In genomic region chr3:146444880-146445279, GRCm38 (mm10) we compare ENCODE assay signal across 27 mouse cellular contexts. TPM values are rescaled to one million over a fixed set of nuclear protein-coding genes. Genes with fewer than 3 reads are reported as not detected.
DNase-seq lines count a peak whose midpoint lies in the region; ATAC-seq and TF ChIP-seq lines count a peak whose summit lies in the region.
"Had no signal": no experiment of that assay in that cellular context is flagged by ENCODE, and none has a peak within 500 bp of the region (broad histone marks: within the 10 kb centered on the region; RNA-seq: fewer than 3 reads in every experiment).

No protein-coding gene starts in this region.

- H3K9ac ChIP-seq in liver, adult 2 months (ENCODE audit: low read depth, low read length) = no peak overlapping the region
- no peak overlapping the region for H3K9ac ChIP-seq in liver, embryonic 12.5 days
- H3K9ac ChIP-seq: embryonic facial prominence, embryonic 13.5 days; forebrain, embryonic 15.5 days; liver, embryonic 13.5 days; lung, embryonic 15.5 days; midbrain, embryonic 12.5 days; neural tube, embryonic 13.5 days had no signal

- H3K36me3 ChIP-seq in heart, embryonic 10.5 days = peaks cover 16% of the 10 kb centered on the region; the same call in 1 of the 2 replicates
- H3K36me3 ChIP-seq in liver, adult 2 months (ENCODE audit: control insufficient read depth, insufficient read depth, low read length) = no peaks in the 10 kb centered on the region; the same call in 1 of the 2 replicates
- H3K36me3 ChIP-seq in liver, embryonic 12.5 days = peaks cover 60% of the 10 kb centered on the region
- peaks cover 57% of the 10 kb centered on the region for H3K36me3 ChIP-seq in megakaryocyte, embryonic 14.5 days (replicated peaks; ENCODE audit: low read length)

- no peak for ATAC-seq in liver, embryonic 12.5 days
- no peak for ATAC-seq in activated CD4-positive, CD25-positive, alpha-beta regulatory T cell, adult 4 months
- ATAC-seq: forebrain, embryonic 15.5 days; hindbrain, embryonic 16.5 days; intestine, embryonic 16.5 days had no signal

- TF ChIP-seq POLR2A in liver, adult 2 months (IDR thresholded peaks at IDR 0.05; ENCODE audit: extremely low read depth, insufficient read depth, low read length) = no peak
- TF ChIP-seq POLR2A in bone marrow, adult 2 months (IDR thresholded peaks at IDR 0.05; ENCODE audit: borderline replicate concordance, control insufficient read depth, low read depth, low read length) = no peak

- no peak for TF ChIP-seq CTCF in liver, adult 2 months (IDR thresholded peaks at IDR 0.05; ENCODE audit: low read depth, low read length)
- TF ChIP-seq CTCF in bone marrow, adult 2 months (IDR thresholded peaks at IDR 0.05; ENCODE audit: control insufficient read depth, insufficient read depth, low read length) = no peak

- no peaks in the 10 kb centered on the region for H3K9me3 ChIP-seq in heart, embryonic 10.5 days
- no peaks in the 10 kb centered on the region; the same call in 1 of the 2 replicates for H3K9me3 ChIP-seq in liver, embryonic 12.5 days (replicated peaks)
- H3K9me3 ChIP-seq in megakaryocyte, embryonic 14.5 days = peaks cover 6% of the 10 kb centered on the region; the same call in 1 of the 2 replicates
- H3K9me3 ChIP-seq: embryonic facial prominence, embryonic 13.5 days; forebrain, embryonic 15.5 days; lung, embryonic 15.5 days; neural tube, embryonic 13.5 days had no signal

- H3K27ac ChIP-seq in heart, embryonic 10.5 days = no peak overlapping the region
- no peak overlapping the region for H3K27ac ChIP-seq in liver, adult 2 months (replicated peaks; ENCODE audit: insufficient read depth, low read depth, low read length)
- H3K27ac ChIP-seq in liver, embryonic 12.5 days = no peak overlapping the region
- no peak overlapping the region for H3K27ac ChIP-seq in bone marrow, adult 2 months (ENCODE audit: control insufficient read depth, insufficient read depth, low read depth, low read length, poor library complexity)
- H3K27ac ChIP-seq: embryonic facial prominence, embryonic 13.5 days; forebrain, embryonic 10.5 days; forebrain, embryonic 15.5 days; liver, embryonic 13.5 days; lung, embryonic 15.5 days; midbrain, embryonic 12.5 days; neural tube, embryonic 13.5 days had no signal

- H3K79me2 ChIP-seq in liver, adult 2 months (ENCODE audit: control insufficient read depth, insufficient read depth, low read length) = no peaks in the 10 kb centered on the region

- WGBS in heart, embryonic 10.5 days = 93% methylated on average over 7 of the region's 7 CpGs
- WGBS in liver, adult 2 months = 93% methylated on average over 7 of the region's 7 CpGs
- 72% methylated on average over 7 of the region's 7 CpGs for WGBS in liver, embryonic 12.5 days (ENCODE audit: insufficient replicate concordance)
- 65% methylated on average over 7 of the region's 7 CpGs for WGBS in bone marrow, adult 2 months

- no peak overlapping the region for H3K4me2 ChIP-seq in liver, embryonic 12.5 days
- H3K4me2 ChIP-seq: embryonic facial prominence, embryonic 13.5 days; forebrain, embryonic 15.5 days; heart, embryonic 11.5 days; liver, embryonic 13.5 days; lung, embryonic 15.5 days; midbrain, embryonic 12.5 days; neural tube, embryonic 13.5 days had no signal

- H3K27me3 ChIP-seq in heart, embryonic 10.5 days (ENCODE audit: insufficient read depth, poor library complexity, severe bottlenecking) = no peaks in the 10 kb centered on the region
- no peaks in the 10 kb centered on the region for H3K27me3 ChIP-seq in liver, adult 2 months (ENCODE audit: control insufficient read depth, insufficient read depth, low read length)
- H3K27me3 ChIP-seq in liver, embryonic 12.5 days (replicated peaks) = no peaks in the 10 kb centered on the region
- H3K27me3 ChIP-seq in megakaryocyte, embryonic 14.5 days (replicated peaks) = no peaks in the 10 kb centered on the region
- H3K27me3 ChIP-seq: CH12.LX; embryonic facial prominence, embryonic 13.5 days; forebrain, embryonic 15.5 days; liver, embryonic 13.5 days; lung, embryonic 15.5 days; midbrain, embryonic 12.5 days; neural tube, embryonic 13.5 days had no signal

- no peak overlapping the region for H3K4me3 ChIP-seq in heart, embryonic 10.5 days
- H3K4me3 ChIP-seq in liver, adult 2 months (ENCODE audit: insufficient read depth, low read depth, low read length) = no peak overlapping the region
- H3K4me3 ChIP-seq in liver, embryonic 12.5 days = no peak overlapping the region
- H3K4me3 ChIP-seq in bone marrow, adult 2 months (replicated peaks; ENCODE audit: control insufficient read depth, low read depth, low read length) = peak overlapping the region; percentile 37
- peak overlapping the region; percentile 59 for H3K4me3 ChIP-seq in megakaryocyte, embryonic 14.5 days (replicated peaks)
- H3K4me3 ChIP-seq: embryonic facial prominence, embryonic 13.5 days; forebrain, embryonic 10.5 days; forebrain, embryonic 15.5 days; liver, embryonic 13.5 days; lung, embryonic 15.5 days; midbrain, embryonic 12.5 days; neural tube, embryonic 13.5 days had no signal

- peaks cover 15% of the 10 kb centered on the region for H3K4me1 ChIP-seq in heart, embryonic 10.5 days
- peaks cover 7% of the 10 kb centered on the region; the same call in 1 of the 2 replicates for H3K4me1 ChIP-seq in liver, adult 2 months (ENCODE audit: control insufficient read depth, insufficient read depth, low read length)
- H3K4me1 ChIP-seq in liver, embryonic 12.5 days = peaks cover 14% of the 10 kb centered on the region
- no peaks in the 10 kb centered on the region; the same call in 1 of the 2 replicates for H3K4me1 ChIP-seq in bone marrow, adult 2 months (ENCODE audit: control insufficient read depth, insufficient read depth, low read length)
- peaks cover 45% of the 10 kb centered on the region for H3K4me1 ChIP-seq in megakaryocyte, embryonic 14.5 days

- DNase-seq in heart, adult 11 months = peak; percentile 93
- no peak for DNase-seq in heart, embryonic 10.5 days (ENCODE audit: low spot score)
- DNase-seq in liver, adult 2 months (ENCODE audit: extremely low read depth, low read depth, low spot score) = peak; percentile 8
- DNase-seq in kidney, postnatal 14 days = no peak
- DNase-seq: adrenal gland, postnatal 10 days; cerebellum, adult 18-20 months; cerebellum, postnatal 10 days; heart, postnatal 4 days; kidney, adult 9 months; kidney, postnatal 10 days; liver, embryonic 13.5 days; right cerebral cortex, postnatal 14 days; thymus, postnatal 14 days had no signal

RNA-seq across cellular contexts. Expression of gene Ctbs, which starts 4.7 kb away (rescaled TPM):
- 9.9 and 11.4 TPM in 2 replicates for polyA plus RNA-seq in heart, embryonic 10.5 days (2016; fragmentation: Nextera tagmentation; extraction: Ambion mirVana)
- 19.5 and 20.0 TPM in 2 replicates for total RNA-seq in liver, adult 2 months (2014; rRNA removed)
- polyA plus RNA-seq in liver, adult 2 months (2012; rRNA removed) = 2.2 and 2.5 TPM in 2 replicates
- 5.5 and 6.4 TPM in 2 replicates for polyA plus RNA-seq in liver, embryonic 12.5 days (2016; fragmentation: Nextera tagmentation; extraction: Ambion mirVana)
- 0.63 and 3.3 TPM in 2 replicates for polyA plus RNA-seq in bone marrow, adult 2 months (2011; ENCODE audit: insufficient read depth, insufficient read length, low replicate concordance, missing spikeins)
- 5.9 and 21.7 TPM in 2 replicates for polyA plus RNA-seq in megakaryocyte, embryonic 14.5 days (2012; ENCODE audit: insufficient read depth, low replicate concordance)
- polyA plus RNA-seq in activated CD4-positive, CD25-positive, alpha-beta regulatory T cell, adult 4 months (2017; shearing (Covaris generic)) = 10 to 100 TPM in 1 of 2 experiments, 1 to 10 TPM in 1; 6.3 to 10.3 TPM

RNA-seq across cellular contexts. Expression of gene Ssx2ip, which starts 40.4 kb away (rescaled TPM):
- 29.8 and 35.8 TPM in 2 replicates for polyA plus RNA-seq in heart, embryonic 10.5 days (2016; fragmentation: Nextera tagmentation; extraction: Ambion mirVana)
- total RNA-seq in liver, adult 2 months (2014; rRNA removed) = 6.2 and 6.4 TPM in 2 replicates
- polyA plus RNA-seq in liver, adult 2 months (2012; rRNA removed) = 1.7 and 2.4 TPM in 2 replicates
- 157 TPM in 2 replicates for polyA plus RNA-seq in liver, embryonic 12.5 days (2016; fragmentation: Nextera tagmentation; extraction: Ambion mirVana)
- 25.0 and 26.0 TPM in 2 replicates for polyA plus RNA-seq in bone marrow, adult 2 months (2011; ENCODE audit: insufficient read depth, insufficient read length, low replicate concordance, missing spikeins)
- polyA plus RNA-seq in megakaryocyte, embryonic 14.5 days (2012; ENCODE audit: insufficient read depth, low replicate concordance) = 0.51 and 10.1 TPM in 2 replicates
- 1 to 10 TPM in 1 of 2 experiments, under 1 TPM in 1; 0.56 to 1.5 TPM for polyA plus RNA-seq in activated CD4-positive, CD25-positive, alpha-beta regulatory T cell, adult 4 months (2017; shearing (Covaris generic))

RNA-seq across cellular contexts. Expression of gene Spata1, which starts 54.7 kb away (rescaled TPM):
- 5.0 and 5.4 TPM in 2 replicates for polyA plus RNA-seq in heart, embryonic 10.5 days (2016; fragmentation: Nextera tagmentation; extraction: Ambion mirVana)
- total RNA-seq in liver, adult 2 months (2014; rRNA removed) = 3.0 and 5.1 TPM in 2 replicates
- polyA plus RNA-seq in liver, adult 2 months (2012; rRNA removed) = 0.21 and 0.57 TPM in 2 replicates
- polyA plus RNA-seq in liver, embryonic 12.5 days (2016; fragmentation: Nextera tagmentation; extraction: Ambion mirVana) = 1.3 and 2.5 TPM in 2 replicates
- polyA plus RNA-seq in bone marrow, adult 2 months (2011; ENCODE audit: insufficient read depth, insufficient read length, low replicate concordance, missing spikeins) = 14.4 TPM in 1 of 2 replicates, not detected in the other
- 0.56 and 0.61 TPM in 2 replicates for polyA plus RNA-seq in megakaryocyte, embryonic 14.5 days (2012; ENCODE audit: insufficient read depth, low replicate concordance)
- 1 to 10 TPM; 7.8 to 8.1 TPM for polyA plus RNA-seq in activated CD4-positive, CD25-positive, alpha-beta regulatory T cell, adult 4 months (2017; shearing (Covaris generic))

RNA-seq across cellular contexts. Expression of gene Gng5, which starts 54.7 kb away (rescaled TPM):
- 1,312 and 1,459 TPM in 2 replicates for polyA plus RNA-seq in heart, embryonic 10.5 days (2016; fragmentation: Nextera tagmentation; extraction: Ambion mirVana)
- total RNA-seq in liver, adult 2 months (2014; rRNA removed) = 198 and 243 TPM in 2 replicates
- 284 and 439 TPM in 2 replicates for polyA plus RNA-seq in liver, adult 2 months (2012; rRNA removed)
- 678 and 702 TPM in 2 replicates for polyA plus RNA-seq in liver, embryonic 12.5 days (2016; fragmentation: Nextera tagmentation; extraction: Ambion mirVana)
- 41.2 and 87.8 TPM in 2 replicates for polyA plus RNA-seq in bone marrow, adult 2 months (2011; ENCODE audit: insufficient read depth, insufficient read length, low replicate concordance, missing spikeins)
- polyA plus RNA-seq in megakaryocyte, embryonic 14.5 days (2012; ENCODE audit: insufficient read depth, low replicate concordance) = 162 and 413 TPM in 2 replicates
- polyA plus RNA-seq in activated CD4-positive, CD25-positive, alpha-beta regulatory T cell, adult 4 months (2017; shearing (Covaris generic)) = 100 to 1,000 TPM; 331 to 371 TPM

Comparison
In these comparisons a context has a peak if more than half of its experiments do, and no peak if none do; other contexts are left out.
1. DNase-seq: peak in heart, adult 11 months (single experiment) and liver, adult 2 months (single experiment); none in heart, embryonic 10.5 days (single experiment) and kidney, postnatal 14 days (single experiment).
2. H3K4me3 ChIP-seq: peak in bone marrow, adult 2 months (single experiment) and megakaryocyte, embryonic 14.5 days (single experiment); none in heart, embryonic 10.5 days (single experiment), liver, adult 2 months (single experiment) and liver, embryonic 12.5 days (single experiment).